Mouse (Mus musculus): ENCODE results near the gene Scnn1b. TPM values are rescaled to one million over a fixed set of nuclear protein-coding genes. Genes with fewer than 3 reads are reported as not detected.

The Scnn1b gene
- total and polyA plus RNA-seq, 3 experiments, result not detected

DNA sequence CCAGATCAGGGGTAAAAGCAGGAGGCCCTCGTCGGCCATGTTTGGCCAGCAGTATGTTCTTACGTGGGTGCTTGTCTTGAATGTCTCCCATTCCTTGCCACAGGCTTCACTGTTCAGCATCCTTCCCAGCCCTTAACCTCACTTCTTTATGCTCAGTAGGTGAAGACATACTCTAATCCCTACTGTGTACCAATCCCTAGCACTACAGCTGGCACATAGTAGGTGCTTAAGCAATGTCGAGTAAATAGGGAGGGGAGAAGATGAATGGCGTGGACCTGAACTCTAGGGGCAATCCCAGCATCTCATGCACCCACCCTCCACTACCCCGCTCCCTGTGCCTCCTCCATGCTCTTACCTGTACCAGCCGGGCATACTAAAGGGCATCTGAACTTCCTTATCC, 59.5 kb downstream of the Scnn1b start:
- Histone ChIP-seq H3K27me3 (ENCODE audit: control insufficient read depth in 1 of 2, insufficient read depth in 2 of 2, low read length in 2 of 2) (no peaks in the 10 kb centered on the region), H3K4me1 (ENCODE audit: control insufficient read depth in 1 of 2, insufficient read depth in 2 of 2, low read length in 2 of 2) (no peaks in the 10 kb centered on the region), H3K4me3 (ENCODE audit: control insufficient read depth in 1 of 2, insufficient read depth in 1 of 2, low read depth in 2 of 2, low read length in 2 of 2) (no peak overlapping the region), H3K9me3 (replicated peaks; ENCODE audit: insufficient read depth, low read length) (no peaks in the 10 kb centered on the region), H3K27ac (ENCODE audit: control insufficient read depth, low read depth, low read length) (no peak overlapping the region), H3K36me3 (ENCODE audit: control insufficient read depth in 1 of 2, insufficient read depth in 2 of 2, low read length in 2 of 2) (no peaks in the 10 kb centered on the region), H3K79me2 (ENCODE audit: control insufficient read depth, insufficient read depth, low read length, poor library complexity) (no peaks in the 10 kb centered on the region), H3K9ac (ENCODE audit: control insufficient read depth, low read depth, low read length, poor library complexity, severe bottlenecking) (no peak overlapping the region)
- no peak for TF ChIP-seq POLR2A (IDR thresholded peaks at IDR 0.05; ENCODE audit: control insufficient read depth in 1 of 2, insufficient read depth in 1 of 2, low read depth in 1 of 2, low read length in 2 of 2, poor library complexity in 1 of 2)
- no peak for TF ChIP-seq NELFE (IDR thresholded peaks at IDR 0.05; ENCODE audit: low read depth, low read length)
- TF ChIP-seq GABPA (IDR thresholded peaks at IDR 0.05; ENCODE audit: low read depth, low read length), result no peak
- peak; percentile 89 for TF ChIP-seq ZKSCAN1 (IDR thresholded peaks at IDR 0.05; ENCODE audit: low read depth, low read length)
- TF ChIP-seq MEF2A (IDR thresholded peaks at IDR 0.05; ENCODE audit: extremely low read depth, insufficient replicate concordance, low read depth, low read length, poor library complexity, severe bottlenecking), result no peak
- no peak for DNase-seq (ENCODE audit: low read depth, low spot score)

DNA sequence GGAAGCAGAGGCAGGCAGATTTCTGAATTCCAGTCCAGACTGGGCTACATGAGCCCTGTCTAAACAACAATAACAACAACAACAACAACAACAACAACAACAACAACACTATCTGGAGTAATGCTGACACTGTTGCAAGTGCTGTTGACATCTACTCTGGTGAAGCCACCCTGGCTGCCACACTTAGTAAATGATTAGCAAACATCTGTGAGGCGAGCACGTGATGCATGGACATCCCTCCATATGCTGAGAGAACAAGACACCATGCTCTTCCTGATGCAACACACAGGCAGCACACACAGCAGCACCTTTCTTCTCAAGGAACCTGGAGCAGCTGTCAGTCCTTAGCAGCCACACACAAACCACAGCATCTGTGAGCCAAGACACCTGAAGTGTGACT, 63.0 kb downstream of the Scnn1b start:
- no peak for DNase-seq (ENCODE audit: low read depth, low spot score)
- H3K4me1 ChIP-seq (ENCODE audit: control insufficient read depth in 1 of 2, insufficient read depth in 2 of 2, low read length in 2 of 2), result no peaks in the 10 kb centered on the region
- no peaks in the 10 kb centered on the region for H3K79me2 ChIP-seq (ENCODE audit: control insufficient read depth, insufficient read depth, low read length, poor library complexity)
- H3K9ac ChIP-seq (ENCODE audit: control insufficient read depth, low read depth, low read length, poor library complexity, severe bottlenecking), result no peak overlapping the region
- no peaks in the 10 kb centered on the region for H3K36me3 ChIP-seq (ENCODE audit: control insufficient read depth in 1 of 2, insufficient read depth in 2 of 2, low read length in 2 of 2)
- H3K27me3 ChIP-seq (ENCODE audit: control insufficient read depth in 1 of 2, insufficient read depth in 2 of 2, low read length in 2 of 2), result no peaks in the 10 kb centered on the region
- no peaks in the 10 kb centered on the region for H3K9me3 ChIP-seq (replicated peaks; ENCODE audit: insufficient read depth, low read length)
- TF ChIP-seq CHD2 (IDR thresholded peaks at IDR 0.05; ENCODE audit: low read length) (no peak), MAX (IDR thresholded peaks at IDR 0.05; ENCODE audit: low read length) (no peak), MAFK (IDR thresholded peaks at IDR 0.05; ENCODE audit: borderline replicate concordance, low read depth, low read length) (no peak)
- H3K4me3 ChIP-seq (ENCODE audit: control insufficient read depth in 1 of 2, insufficient read depth in 1 of 2, low read depth in 2 of 2, low read length in 2 of 2), result no peak overlapping the region
- H3K27ac ChIP-seq (ENCODE audit: control insufficient read depth, low read depth, low read length), result no peak overlapping the region

DNA sequence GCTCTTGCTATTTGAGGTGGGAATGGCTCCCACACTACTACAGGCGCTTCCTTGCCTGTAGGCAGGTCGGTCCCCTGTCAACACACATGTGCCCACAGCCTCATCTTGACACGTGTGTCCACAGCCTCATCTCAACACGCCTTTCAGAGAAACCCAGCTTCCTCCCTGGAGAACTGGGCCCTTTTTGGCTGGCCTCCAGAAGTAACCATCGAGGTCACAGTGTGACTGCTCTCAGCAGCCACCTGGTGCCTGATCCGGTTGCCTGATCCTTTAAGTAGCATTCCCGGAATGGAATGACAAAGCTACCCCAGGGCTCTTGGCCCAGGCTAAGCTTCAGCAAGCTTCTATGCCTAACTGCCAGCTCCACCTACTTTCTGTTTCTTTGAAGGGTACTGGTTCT, 66.4 kb downstream of the Scnn1b start:
- TF ChIP-seq EP300 (IDR thresholded peaks at IDR 0.05; ENCODE audit: low read depth in 1 of 2, low read length in 2 of 2) (no peak), ZKSCAN1 (IDR thresholded peaks at IDR 0.05; ENCODE audit: low read depth, low read length) (no peak), MYB (IDR thresholded peaks at IDR 0.05; ENCODE audit: low read depth, low read length) (no peak), JUND (IDR thresholded peaks at IDR 0.05; ENCODE audit: low read depth, low read length) (no peak), MXI1 (IDR thresholded peaks at IDR 0.05; ENCODE audit: low read depth, low read length) (no peak), SMC3 (IDR thresholded peaks at IDR 0.05; ENCODE audit: low read depth, low read length) (no peak), SIN3A (IDR thresholded peaks at IDR 0.05; ENCODE audit: low read length) (no peak), UBTF (IDR thresholded peaks at IDR 0.05; ENCODE audit: borderline replicate concordance, insufficient read depth, low read depth, low read length) (no peak), POLR2AphosphoS2 (IDR thresholded peaks at IDR 0.05; ENCODE audit: low read length) (no peak), ZNF384 (IDR thresholded peaks at IDR 0.05; ENCODE audit: low read depth, low read length) (no peak), MAX (IDR thresholded peaks at IDR 0.05; ENCODE audit: low read length) (no peak), POLR2A (IDR thresholded peaks at IDR 0.05; ENCODE audit: control insufficient read depth in 1 of 2, insufficient read depth in 1 of 2, low read depth in 1 of 2, low read length in 2 of 2, poor library complexity in 1 of 2) (no peak), TBP (IDR thresholded peaks at IDR 0.05; ENCODE audit: low read depth, low read length) (no peak), NRF1 (IDR thresholded peaks at IDR 0.05; ENCODE audit: insufficient read depth, low read depth, low read length, poor library complexity, severe bottlenecking) (no peak), GABPA (IDR thresholded peaks at IDR 0.05; ENCODE audit: low read depth, low read length) (no peak), ZC3H11A (IDR thresholded peaks at IDR 0.05; ENCODE audit: low read depth, low read length) (no peak), NELFE (IDR thresholded peaks at IDR 0.05; ENCODE audit: low read depth, low read length) (no peak), HCFC1 (IDR thresholded peaks at IDR 0.05; ENCODE audit: low read depth, low read length) (no peak), ETS1 (IDR thresholded peaks at IDR 0.05; ENCODE audit: low read depth, low read length) (no peak)
- Histone ChIP-seq H3K79me2 (ENCODE audit: control insufficient read depth, insufficient read depth, low read length, poor library complexity) (no peaks in the 10 kb centered on the region), H3K36me3 (ENCODE audit: control insufficient read depth in 1 of 2, insufficient read depth in 2 of 2, low read length in 2 of 2) (no peaks in the 10 kb centered on the region), H3K27ac (ENCODE audit: control insufficient read depth, low read depth, low read length) (no peak overlapping the region), H3K4me1 (ENCODE audit: control insufficient read depth in 1 of 2, insufficient read depth in 2 of 2, low read length in 2 of 2) (no peaks in the 10 kb centered on the region), H3K4me3 (ENCODE audit: control insufficient read depth in 1 of 2, insufficient read depth in 1 of 2, low read depth in 2 of 2, low read length in 2 of 2) (no peak overlapping the region), H3K27me3 (ENCODE audit: control insufficient read depth in 1 of 2, insufficient read depth in 2 of 2, low read length in 2 of 2) (no peaks in the 10 kb centered on the region), H3K9me3 (replicated peaks; ENCODE audit: insufficient read depth, low read length) (no peaks in the 10 kb centered on the region), H3K9ac (ENCODE audit: control insufficient read depth, low read depth, low read length, poor library complexity, severe bottlenecking) (no peak overlapping the region)
- DNase-seq (ENCODE audit: low read depth, low spot score), result no peak
